Mouse (Mus musculus) kidney, adult 2 months (tissue): Measurements from ENCODE around the gene Mmd.

ENCODE experiments used
- CTCF ChIP-seq: fragments of 200-500 bp; conservative IDR thresholded peaks from 2 replicates; pipeline ENCODE4 v1.5.1; 2011; ENCODE audit warnings: low read depth, mild to moderate bottlenecking, control low read depth, low read length, moderate library complexity, mixed read lengths; ENCODE audit not compliant: insufficient read depth, insufficient read length
- POLR2A ChIP-seq: fragments of 200-500 bp; IDR thresholded peaks from one replicate; pipeline ENCODE4 v1.6.1; 2011; ENCODE audit warnings: low read depth, low read length, control low read depth

DNA sequence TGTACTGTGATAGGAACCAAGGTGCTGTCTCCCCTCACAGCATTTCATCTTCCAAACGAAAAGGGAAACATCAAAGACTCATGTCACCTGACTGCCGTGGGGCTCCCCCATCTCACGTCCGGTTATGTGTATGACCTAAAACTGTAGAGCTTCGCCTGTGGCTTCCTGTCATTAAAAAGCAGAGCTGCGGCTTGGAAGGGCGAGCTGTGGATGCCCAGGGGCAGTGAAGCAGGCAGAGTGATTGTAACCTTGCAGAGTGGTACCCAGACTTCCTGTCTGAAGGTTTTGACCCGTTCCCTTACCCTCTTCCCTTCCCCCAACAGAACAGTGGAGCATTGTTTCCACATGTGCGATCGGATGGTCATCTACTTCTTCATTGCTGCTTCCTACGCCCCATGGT, 14.9 kb downstream of the Mmd start:
- TF ChIP-seq CTCF (no peak), POLR2A (no peak)
